Mouse (Mus musculus): ENCODE results near the gene Tmem136.
"Not testable (repeated sequence)": the region's sequence is repeated elsewhere in the genome, so short reads cannot be mapped to it uniquely, and the experiment has no call there.

Tmem136 gene

DNA sequence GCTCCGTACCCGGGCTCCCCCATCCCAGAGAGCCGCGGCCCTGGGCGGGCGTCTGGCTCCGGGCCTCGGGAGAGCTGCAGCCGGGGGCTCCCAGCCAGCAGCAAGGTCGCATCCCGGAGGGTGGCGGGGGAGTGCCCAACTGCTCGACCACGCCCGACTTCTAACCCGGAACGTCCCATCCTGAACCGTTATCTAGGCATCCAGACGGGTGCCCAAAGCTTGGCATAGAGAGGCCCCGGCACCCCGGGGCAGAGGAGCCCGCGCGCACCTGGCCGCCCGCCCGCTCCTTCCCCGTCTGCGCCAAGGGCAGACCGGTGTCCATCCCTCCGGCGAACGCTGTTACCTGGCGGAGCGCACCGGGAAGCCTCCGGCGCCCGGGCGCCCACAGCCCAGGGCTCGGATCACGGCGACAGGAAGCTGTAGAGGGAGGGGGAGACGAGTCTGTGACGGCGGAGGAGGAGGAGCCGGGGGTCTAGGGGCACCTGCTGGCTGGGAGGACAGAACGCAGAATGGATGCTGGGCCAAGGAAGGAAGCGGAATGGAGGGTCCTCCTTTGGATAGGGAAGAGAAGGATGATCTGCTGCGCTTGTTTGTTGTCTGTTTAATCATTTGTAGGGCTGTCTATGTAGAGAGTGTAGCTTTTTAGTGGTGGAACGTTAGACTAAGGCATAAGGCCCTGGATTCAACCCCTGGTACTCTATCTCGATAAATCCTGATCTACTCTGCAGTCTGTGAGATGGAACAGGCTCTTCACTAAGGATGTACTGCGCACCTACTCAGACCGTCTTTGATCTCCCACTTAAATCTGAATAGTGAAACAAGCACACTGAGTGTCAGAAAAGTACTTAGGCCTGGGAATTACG, at the start of gene Tmem136:
Tmem136 (minus strand) TSS at position 437 of the 863 bp plus-strand sequence.
- DNase-seq (ENCODE audit: low read depth), result no peak

- DNase-seq (ENCODE audit: low read depth), result no peak
Observed at GRCm38 (mm10) chr9:43155960-43156359, 39.6 kb upstream of the Tmem136 start.

GRCm38 (mm10) chr9:43151779-43152178, 35.4 kb upstream of the Tmem136 start:
- no peak for DNase-seq (ENCODE audit: low read depth)

GRCm38 (mm10) chr9:43150957-43151356, 34.6 kb upstream of the Tmem136 start:
- DNase-seq (ENCODE audit: low read depth), result no peak

DNA sequence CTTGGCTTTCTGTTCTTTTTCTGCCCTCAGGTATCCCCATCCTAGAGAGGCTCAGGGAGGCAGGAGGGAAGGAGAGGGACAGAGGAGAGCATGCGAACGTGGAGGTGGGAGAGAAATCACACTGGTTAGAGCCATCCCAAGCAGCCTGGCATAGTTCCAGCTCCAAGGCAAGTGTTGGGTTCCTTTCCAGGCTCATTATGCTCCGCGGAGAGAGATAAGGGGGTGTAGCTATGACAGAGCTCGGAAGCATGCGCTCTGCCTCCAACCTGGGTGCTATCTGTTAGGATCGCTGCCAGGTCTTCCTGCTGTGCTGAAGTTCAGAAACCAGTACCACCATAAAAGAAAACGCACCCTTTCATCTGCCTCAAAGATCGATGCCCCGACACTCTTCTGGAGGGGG, 33.7 kb upstream of the Tmem136 start:
- peak; percentile 6 for DNase-seq (ENCODE audit: low read depth)

DNA sequence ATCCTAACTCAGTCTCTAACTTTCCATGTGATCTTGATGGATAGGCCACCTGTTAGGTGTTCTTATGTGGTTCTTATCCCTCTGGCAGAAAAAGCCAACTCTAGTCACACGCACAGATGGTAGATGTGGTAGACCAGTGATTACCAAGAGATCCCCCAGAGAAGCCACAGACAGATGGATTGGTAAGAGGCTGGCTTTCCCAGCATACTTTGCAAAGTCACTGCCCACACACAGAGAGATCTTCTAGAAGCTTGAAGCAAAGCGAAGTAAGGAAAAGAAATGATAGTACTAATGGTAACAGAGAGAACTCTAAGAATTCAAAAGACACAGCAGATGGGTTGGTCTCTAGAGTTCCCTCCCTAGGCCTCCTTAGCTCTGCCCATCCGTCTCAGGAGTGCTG, 33.1 kb upstream of the Tmem136 start:
- DNase-seq (ENCODE audit: low read depth), result no peak

DNA sequence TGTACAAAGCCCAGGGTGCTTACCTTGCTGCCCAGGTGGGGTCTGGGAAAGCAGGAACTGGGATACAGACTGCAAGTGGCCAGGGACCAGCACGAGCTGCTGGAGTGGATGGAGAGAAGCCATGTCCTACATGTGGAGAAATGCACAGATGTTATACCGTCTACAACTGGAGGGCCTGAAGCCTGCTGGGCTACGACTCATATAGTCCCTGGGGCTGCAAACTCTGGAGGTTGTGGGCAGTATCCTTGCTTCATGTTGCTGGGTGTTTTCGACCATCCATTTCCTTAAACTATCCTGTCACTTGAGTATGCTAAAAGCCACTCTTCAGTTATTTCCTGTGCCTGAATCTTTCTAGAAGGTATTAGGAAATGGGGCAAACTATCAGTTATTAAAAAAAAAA, 28.8 kb upstream of the Tmem136 start:
- DNase-seq (ENCODE audit: low read depth), result peak; percentile 62

GRCm38 (mm10) chr9:43144206-43144810, 27.9 kb upstream of the Tmem136 start:
- DNase-seq (ENCODE audit: low read depth), result peak; percentile 52

- DNase-seq (ENCODE audit: low read depth), result peak; percentile 82
Observed at GRCm38 (mm10) chr9:43141839-43142238, 25.5 kb upstream of the Tmem136 start.

DNA sequence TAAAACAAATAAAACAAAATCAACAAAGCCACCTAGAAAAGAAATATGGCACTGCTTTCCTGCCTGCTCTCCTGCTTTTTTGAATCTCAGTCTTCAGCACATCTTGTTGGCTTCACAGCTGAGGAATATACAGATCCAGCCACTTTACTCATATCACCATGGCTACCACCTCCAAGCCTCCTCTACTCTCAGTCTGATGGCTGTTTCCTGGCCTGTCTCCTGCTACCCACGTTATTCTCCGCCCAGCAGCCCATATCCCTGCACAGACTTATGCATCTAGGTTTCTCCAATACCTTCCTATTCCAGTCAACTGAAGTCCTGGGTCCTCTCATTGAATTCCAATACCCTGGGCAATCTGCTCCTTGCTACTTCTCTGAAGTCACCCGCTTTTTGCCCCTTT, 17.2 kb upstream of the Tmem136 start:
- DNase-seq (ENCODE audit: low read depth), result no peak

- no peak for DNase-seq (ENCODE audit: low read depth)
Observed at GRCm38 (mm10) chr9:43132380-43132779, 16.0 kb upstream of the Tmem136 start.

GRCm38 (mm10) chr9:43131940-43132339, 15.6 kb upstream of the Tmem136 start:
- no peak for DNase-seq (ENCODE audit: low read depth)

GRCm38 (mm10) chr9:43130684-43131083, 14.3 kb upstream of the Tmem136 start:
- peak; percentile 6 for DNase-seq (ENCODE audit: low read depth)

DNA sequence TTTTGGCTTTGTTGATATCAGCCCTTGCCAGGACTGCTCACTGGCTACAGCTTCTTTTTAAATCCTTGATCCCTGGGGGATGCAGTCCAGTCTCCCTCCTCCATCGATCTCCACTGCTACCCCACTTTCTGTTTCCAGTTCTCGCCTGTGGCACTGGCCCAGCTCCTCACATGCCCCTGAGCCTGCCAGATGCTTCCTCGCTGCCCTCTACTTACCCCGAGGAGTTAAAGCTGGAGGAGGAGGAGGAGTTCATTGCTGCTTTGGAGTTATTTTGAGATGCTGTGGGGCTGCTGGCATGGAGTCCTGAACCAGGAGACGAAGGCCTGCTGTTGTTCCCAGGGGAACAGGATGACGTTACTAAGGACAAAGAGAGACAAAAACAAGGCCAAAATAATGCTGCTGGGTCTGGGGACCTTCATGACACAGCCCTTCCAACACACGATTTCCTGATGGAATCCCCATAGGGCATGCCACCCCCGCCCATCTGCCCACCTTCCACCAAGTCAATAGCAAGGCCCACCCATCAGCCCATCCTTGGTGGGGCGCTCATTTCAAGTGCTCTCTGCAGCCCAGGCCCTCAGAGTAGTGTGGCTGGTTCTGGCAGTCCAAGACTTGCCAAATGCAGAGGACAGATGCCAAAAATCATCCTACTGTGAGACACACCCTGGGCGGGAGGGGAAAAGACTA, 10.9 kb upstream of the Tmem136 start:
- peak; percentile 63 for DNase-seq (ENCODE audit: low read depth)

- DNase-seq (ENCODE audit: low read depth), result peak; percentile 37
Observed at GRCm38 (mm10) chr9:43122379-43122778, 6.0 kb upstream of the Tmem136 start.

DNA sequence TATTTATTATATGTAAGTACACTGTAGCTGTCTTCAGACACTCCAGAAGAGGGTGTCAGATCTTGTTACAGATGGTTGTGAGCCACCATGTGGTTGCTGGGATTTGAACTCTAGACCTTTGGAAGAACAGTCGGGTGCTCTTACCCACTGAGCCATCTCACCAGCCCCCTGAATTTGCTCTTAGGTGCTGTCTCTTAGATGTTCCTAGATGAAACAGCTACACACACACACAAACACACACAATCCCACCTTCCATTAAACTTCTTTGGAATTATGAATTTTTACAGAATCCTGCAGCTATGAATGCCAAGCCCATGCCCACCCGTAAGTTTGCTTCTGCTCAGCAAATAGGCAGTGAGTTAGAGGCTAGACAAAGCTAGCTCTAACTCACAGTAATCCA, 5.6 kb upstream of the Tmem136 start:
- not testable (repeated sequence) for DNase-seq (ENCODE audit: low read depth)

- no peak for DNase-seq (ENCODE audit: low read depth)
Observed at GRCm38 (mm10) chr9:43116997-43117336, 597 bp upstream of the Tmem136 start.

DNA sequence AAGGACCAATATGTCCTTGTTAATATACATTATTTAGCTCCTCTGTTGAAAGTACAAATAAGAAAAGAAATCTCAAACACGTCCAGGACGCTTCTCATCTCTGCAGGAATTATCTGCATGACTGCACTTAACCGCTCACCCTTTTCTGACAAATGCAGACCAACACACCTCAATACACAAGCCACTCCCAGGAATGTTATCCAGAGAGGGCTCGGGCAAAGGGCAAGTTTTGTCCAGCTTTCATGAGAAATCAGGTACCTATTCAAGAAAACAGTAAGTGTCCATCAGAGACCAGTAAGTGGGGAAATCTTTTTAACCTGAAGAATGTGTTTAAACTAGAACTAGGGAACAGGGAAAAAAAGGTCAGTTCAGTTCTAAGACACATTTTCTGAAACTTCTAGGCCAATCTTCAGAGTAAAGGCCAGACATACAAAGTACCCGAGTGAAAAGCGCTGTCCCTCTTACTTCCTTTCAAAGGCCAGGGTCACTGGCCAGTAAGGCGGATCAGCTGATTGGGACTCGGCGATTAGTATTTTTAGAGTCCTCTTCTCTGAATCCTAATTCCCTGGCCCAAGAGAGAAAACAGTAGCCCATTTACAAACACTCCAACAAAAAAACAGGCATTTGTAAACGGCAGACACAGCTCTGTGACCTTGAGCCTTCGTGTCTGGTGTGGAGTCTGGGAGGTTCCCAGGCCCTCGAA, 788 bp downstream of the Tmem136 start:
- DNase-seq (ENCODE audit: low read depth), result no peak

GRCm38 (mm10) chr9:43114833-43115232, 1.5 kb downstream of the Tmem136 start:
- peak; percentile 46 for DNase-seq (ENCODE audit: low read depth)

- no peak for DNase-seq (ENCODE audit: low read depth)
Observed at GRCm38 (mm10) chr9:43110286-43110980, 5.9 kb downstream of the Tmem136 start.

DNA sequence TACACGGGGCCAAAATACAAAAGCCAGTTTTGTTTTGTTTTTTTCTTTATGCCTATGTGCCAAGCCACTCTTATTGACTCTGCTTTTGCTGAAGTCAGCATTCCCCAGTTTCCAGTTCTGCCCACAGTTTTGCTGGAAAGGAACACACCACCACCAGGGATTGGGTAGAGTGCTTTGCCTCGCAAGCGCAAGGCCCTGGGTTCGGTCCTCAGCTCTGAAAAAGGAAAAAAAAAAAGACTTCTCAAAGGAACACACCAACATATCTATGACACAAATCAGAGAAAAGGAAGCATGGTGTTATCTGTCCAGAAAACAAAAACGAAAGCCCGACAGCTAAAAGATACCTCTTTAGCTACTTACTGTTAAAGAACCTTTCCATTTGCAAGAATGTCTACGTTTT, 7.2 kb downstream of the Tmem136 start:
- no peak for DNase-seq (ENCODE audit: low read depth)

DNA sequence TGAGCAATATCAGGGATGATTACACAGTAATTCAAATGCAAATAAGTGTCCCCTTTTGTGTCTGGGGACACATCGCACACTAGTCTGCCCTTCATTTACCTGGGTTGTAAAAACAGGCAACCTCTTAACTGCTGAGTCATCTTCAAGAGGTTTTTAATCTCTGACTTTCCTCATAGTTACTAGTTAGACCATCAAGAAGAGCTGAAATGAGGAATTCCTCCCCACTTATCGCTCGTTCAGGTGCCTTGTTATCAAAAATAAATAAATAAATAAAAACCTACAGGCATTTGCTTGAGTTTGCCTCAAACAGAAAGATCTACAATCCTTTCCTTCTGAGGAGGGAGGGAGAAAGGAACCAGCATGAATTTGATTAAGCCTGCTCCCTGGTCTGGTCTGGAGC, 7.6 kb downstream of the Tmem136 start:
- no peak for DNase-seq (ENCODE audit: low read depth)
